Mouse (Mus musculus) embryonic stem cell, embryonic (primary cell): Measurements from ENCODE around the gene Slfn4.
"Not testable (repeated sequence)": the region's sequence is repeated elsewhere in the genome, so short reads cannot be mapped to it uniquely, and the experiment has no call there.

Source experiments
- CTCF ChIA-PET, 4 experiments: fragments of 300-600 bp in 2 of 4; fragments of 350-600 bp in 2 of 4; sonication (Branson Sonifier 250); formaldehyde crosslinking; loops; one replicate each; lab custom pipeline; 2022; ENCODE audit warnings: inconsistent platforms in 2 of 4; lab: Charles Lee
- POLR2A ChIA-PET, 4 experiments: fragments of 300-600 bp in 2 of 4; fragments of 350-600 bp in 2 of 4; sonication (Branson Sonifier 250); formaldehyde crosslinking; loops; one replicate each; lab custom pipeline; 2022; ENCODE audit warnings: antibody characterized with exemption in 4 of 4, inconsistent platforms in 1 of 4; lab: Charles Lee

The Slfn4 gene

DNA sequence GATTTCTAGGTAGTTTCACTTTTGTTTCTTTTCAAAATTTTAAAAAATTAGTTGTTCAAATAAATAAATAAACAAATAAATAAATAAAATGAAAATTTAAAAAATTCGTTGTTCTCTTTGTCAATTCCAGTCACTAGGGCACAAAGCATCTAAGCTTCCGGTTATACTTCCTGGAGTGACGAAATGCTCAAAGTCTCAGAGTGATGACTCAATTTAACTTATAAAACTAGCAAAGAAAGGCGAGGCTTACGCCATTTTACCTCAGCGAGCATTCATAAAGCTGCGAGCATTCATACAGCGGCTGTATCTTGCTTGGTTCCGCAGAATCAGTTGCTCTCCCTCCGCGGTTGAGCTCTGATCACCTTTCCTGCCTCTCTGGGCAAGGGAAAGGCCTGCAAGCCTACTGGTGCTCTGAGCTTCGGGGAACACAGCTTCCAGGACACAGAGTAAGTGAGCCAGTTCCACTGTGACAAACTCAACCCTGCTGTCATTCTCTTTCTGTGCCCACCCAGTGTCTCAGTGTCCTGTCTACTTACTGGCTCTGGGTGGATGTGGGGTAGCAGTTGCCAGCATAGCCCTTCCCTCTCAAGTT is at the start of gene Slfn4:
Gene Slfn4 (plus strand): TSS at position 239 of the 592 bp plus-strand sequence.
- ChIA-PET POLR2A (interaction anchor here in 1 of 4 experiments (1.1 kb wide), 2 partner anchors 21 to 96 kb away, joined by 3 read pairs; no protein-coding TSS in a partner anchor), CTCF (no interaction called here)

DNA sequence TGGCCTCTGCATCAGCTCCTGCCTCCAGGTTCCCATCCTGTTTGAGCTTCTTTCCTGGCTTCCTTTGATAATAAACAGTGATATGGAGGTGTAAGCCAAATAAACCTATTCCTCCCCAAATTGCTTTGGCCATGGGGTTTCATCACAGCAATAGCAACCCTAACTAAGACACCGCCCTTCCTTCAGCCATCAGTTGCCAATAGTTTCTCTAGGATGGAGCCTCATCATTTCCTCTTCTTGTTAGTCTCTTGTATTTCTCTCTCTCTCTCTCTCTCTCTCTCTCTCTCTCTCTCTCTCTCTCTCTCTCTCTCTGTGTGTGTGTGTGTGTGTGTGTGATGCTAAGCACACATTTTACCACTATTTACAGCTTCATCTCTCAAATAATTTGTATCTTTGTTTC is 49.4 kb upstream of the Slfn4 start:
- CTCF ChIA-PET = interaction anchor here in 1 of 4 experiments (0.7 kb wide), 1 partner anchor 229 kb away, joined by 4 read pairs; no protein-coding TSS in a partner anchor
- POLR2A ChIA-PET = not testable (repeated sequence)

DNA sequence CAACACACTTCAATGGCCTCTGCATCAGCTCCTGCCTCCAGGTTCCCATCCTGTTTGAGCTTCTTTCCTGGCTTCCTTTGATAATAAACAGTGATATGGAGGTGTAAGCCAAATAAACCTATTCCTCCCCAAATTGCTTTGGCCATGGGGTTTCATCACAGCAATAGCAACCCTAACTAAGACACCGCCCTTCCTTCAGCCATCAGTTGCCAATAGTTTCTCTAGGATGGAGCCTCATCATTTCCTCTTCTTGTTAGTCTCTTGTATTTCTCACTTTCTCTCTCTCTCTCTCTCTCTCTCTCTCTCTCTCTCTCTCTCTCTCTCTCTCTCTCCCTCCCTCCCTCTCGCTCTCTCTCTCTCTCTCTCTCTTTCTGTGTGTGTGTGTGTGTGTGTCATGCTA is 37.7 kb upstream of the Slfn4 start:
- CTCF ChIA-PET, POLR2A ChIA-PET: not testable (repeated sequence)

DNA sequence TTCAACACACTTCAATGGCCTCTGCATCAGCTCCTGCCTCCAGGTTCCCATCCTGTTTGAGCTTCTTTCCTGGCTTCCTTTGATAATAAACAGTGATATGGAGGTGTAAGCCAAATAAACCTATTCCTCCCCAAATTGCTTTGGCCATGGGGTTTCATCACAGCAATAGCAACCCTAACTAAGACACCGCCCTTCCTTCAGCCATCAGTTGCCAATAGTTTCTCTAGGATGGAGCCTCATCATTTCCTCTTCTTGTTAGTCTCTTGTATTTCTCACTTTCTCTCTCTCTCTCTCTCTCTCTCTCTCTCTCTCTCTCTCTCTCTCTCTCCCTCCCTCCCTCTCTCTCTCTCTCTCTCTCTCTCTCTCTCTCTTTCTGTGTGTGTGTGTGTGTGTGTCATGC is 26.0 kb upstream of the Slfn4 start:
- POLR2A ChIA-PET, CTCF ChIA-PET: not testable (repeated sequence)

DNA sequence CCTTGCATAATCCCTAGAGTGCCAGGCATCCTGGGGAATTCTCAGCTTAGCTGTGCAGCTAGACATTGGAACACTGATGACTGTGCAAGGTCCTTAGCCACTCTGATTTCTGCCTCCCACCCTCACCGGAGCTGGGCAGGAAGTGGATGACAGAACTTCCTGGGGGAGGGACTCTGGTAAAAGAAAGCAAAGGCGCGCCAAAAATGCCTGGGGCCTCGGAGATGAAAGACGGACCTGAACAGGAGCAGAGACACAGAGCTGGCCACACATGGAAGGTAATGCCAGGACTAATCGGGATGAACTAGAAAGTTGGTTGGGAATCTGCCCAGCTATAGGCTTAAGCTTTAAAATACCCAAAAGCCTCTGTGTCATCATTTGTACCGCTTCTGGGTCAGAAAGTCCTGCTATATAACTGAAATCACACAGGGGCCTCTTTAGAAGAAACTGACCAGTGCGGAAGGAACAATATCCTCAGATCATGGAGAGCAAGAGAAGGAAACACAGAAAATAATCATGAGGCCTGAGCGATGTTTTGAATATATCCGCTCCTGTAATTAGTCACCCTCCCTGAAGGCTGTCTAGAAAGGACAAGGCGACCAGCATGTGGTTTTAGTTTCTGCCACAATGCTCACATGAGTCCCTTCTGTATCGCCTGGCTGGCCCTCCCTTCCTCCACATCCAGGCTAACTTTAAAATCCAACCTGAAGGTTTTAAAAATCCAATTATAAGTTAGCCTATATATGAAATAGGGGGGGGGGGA is 16.3 kb downstream of the Slfn4 start, which contains the start of gene Slfn3:
Gene Slfn3 (plus strand): TSS at position 197 of the 760 bp plus-strand sequence.
- POLR2A ChIA-PET = interaction anchor here in 1 of 4 experiments (0.9 to 1.1 kb wide), 2 partner anchors 40 to 80 kb away, joined by 4 to 5 read pairs; no protein-coding TSS in a partner anchor

DNA sequence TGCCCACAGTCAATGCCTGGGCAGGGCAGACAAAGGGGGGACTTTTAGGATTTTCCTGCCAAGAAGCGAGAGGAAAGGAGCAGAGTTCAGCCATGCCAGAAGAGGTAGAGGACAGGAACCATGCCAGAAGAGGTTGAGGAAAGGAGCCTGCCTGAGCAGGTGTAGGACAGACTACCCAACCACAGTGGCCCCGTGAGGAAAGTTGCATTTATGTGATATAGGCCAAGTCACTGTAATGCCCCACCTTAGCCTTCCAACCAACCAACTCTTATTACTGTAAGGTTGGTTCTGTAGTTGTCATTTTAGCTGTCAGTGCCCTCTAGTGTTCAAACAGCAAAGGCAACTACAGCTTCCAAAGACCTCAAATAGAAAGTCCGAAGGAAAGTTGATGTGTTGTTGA is 17.0 kb downstream of the Slfn4 start:
- ChIA-PET CTCF (interaction anchor here (0.6 to 1.9 kb wide), 5 partner anchors 11 to 791 kb away, joined by 3 to 16 read pairs (median 3); no protein-coding TSS in a partner anchor), POLR2A (interaction anchor here in 1 of 4 experiments (0.9 kb wide), 1 partner anchor 39 kb away, joined by 5 read pairs; no protein-coding TSS in a partner anchor)

More for the DNA sequence above, 16.3 kb downstream of the Slfn4 start, which contains the start of gene Slfn3:
- CTCF ChIA-PET = interaction anchor here in 3 of 4 experiments (0.7 to 1.9 kb wide), 6 partner anchors 10 to 133 kb away, joined by 3 to 16 read pairs (median 3); no protein-coding TSS in a partner anchor

DNA sequence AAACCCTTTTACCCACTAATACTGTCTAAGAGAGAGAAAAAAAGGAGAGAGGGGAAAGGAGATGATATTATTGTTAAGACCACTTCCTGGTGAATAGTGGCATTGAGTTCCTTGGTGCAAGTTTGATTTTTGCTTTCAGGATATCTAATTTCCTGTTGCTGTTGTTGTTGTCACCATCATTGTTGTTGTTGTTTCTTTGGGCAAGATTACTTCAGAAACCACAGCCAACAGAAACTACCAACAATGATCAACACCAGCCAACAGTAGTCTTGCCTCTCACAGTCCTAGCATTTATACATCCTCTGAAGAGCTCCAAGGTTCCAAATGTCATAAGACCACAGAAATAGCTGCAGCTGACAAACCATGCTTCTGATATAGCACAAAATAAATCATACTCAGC is 30.0 kb downstream of the Slfn4 start:
- ChIA-PET POLR2A (no interaction called here), CTCF (no interaction called here)

DNA sequence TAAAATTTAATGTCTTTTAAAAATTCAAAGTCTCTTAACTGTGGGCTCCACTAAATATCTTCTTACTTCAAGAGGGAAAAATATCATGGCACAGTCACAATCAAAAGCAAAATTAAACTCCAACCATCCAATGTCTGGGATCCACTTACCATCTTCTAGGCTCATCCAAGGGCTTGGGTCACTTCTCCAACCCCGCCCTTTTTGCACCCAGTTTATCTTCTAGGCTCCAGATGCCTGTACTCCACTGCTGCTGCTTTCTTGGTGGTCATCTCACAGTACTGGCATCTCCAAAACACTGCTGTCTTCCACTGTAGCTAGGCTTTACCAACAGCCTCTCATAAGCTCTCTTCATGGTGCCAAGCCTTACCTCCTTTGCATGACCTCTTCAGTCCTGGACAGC is 41.1 kb downstream of the Slfn4 start:
- CTCF ChIA-PET = no interaction called here
- POLR2A ChIA-PET = no interaction called here

DNA sequence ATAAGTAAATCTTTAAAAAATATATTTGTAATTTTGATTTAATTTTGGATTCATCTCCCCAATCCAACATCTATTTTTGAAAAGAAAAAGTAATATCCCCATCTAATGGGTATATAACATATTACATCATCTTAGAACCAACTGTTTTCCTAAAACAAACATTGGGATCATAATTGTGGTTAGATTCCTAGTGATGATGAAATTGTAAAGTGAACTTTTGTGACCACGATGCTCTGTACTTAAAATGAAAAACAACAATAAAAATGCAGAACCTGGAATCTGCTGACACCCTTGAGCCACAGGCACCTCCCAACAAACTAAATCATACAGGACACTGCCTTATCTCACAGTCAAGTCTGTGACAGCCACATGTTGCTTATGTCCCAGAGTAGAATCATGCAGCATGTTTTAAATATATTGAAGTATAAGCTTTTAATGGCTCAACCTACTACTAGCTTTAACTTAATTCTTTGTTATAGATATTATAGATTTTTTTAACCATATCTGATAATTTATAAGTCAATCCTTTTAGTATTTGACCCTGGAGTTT is 46.4 kb downstream of the Slfn4 start:
- CTCF ChIA-PET = no interaction called here
- POLR2A ChIA-PET = interaction anchor here in 1 of 4 experiments (0.7 kb wide), 1 partner anchor 49 kb away, joined by 3 read pairs; no protein-coding TSS in a partner anchor

DNA sequence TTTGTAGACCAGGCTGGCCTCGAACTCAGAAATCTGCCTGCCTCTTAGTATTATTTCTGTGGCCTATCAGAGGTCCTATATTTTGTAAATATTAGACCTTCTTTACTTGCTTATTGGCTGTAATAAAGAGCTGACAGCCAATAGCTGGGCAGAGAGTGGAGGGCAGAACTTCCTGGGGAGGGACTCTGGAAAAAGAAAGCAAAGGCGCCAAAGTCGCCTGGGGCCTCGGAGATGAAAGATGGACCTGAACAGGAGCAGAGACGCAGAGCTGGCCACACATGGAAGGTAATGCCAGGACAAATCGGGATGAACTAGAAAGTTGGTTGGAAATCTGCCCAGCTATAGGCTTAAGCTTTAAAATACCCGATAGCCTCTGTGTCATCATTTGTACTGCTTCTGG is 48.4 kb downstream of the Slfn4 start:
- CTCF ChIA-PET = no interaction called here
- POLR2A ChIA-PET = no interaction called here

DNA sequence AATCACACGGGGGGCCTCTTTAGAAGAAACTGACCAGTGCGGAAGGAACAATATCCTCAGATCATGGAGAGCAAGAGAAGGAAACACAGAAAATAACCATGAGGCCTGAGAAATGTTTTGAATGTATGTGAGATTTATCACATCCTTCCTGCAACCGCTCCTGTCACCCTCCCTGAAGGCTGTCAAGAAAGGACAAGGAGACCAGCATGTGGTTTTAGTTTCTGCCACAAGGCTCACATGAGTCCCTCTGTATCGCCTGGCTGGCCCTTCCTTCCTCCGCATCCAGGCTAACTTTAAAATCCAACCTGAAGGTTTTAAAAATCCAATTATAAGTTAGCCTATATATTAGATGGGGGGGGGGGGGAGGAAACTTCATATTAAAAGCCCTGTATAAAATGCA is 48.8 kb downstream of the Slfn4 start:
- CTCF ChIA-PET, POLR2A ChIA-PET: not testable (repeated sequence)

DNA sequence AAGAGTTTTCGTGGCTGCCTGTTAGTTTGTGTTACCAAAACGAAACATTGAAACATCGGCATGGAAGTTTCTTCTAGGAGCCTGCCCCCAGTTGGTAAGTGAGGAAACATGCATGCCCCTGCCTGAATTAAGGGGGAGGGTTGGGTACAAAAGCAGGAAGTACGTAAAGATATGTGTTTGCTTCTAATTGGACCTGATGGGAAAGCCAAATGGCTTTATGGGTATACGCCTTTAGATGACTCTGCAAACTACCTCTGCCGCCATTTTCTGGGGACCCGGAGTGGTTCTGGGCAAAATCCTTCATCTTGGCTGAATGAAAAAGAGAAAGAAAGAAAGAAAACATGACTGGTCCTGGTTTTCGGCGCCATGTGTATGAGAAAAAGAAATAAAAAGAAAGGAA is 49.2 kb downstream of the Slfn4 start:
- CTCF ChIA-PET = no interaction called here
- POLR2A ChIA-PET = no interaction called here

DNA sequence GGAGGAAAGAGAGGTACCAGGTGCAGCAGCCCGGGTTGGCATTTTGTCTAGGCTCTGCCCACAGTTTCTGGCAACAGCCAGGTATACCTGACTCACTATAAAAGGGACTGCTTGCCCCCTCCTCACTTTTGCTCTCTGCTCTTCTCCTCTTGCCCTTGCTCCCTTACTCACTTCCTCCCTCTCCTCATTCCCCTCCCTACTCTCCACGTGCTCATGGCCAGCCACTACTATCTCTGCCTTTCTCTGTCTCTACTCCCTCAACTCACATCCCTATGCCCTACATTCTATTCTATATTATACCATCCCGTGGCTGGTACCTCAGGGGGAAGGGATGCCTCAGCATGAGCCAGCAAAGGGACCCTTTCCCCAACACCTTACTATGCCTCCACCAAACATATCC is 49.8 kb downstream of the Slfn4 start:
- CTCF ChIA-PET = no interaction called here
- POLR2A ChIA-PET = no interaction called here

DNA sequence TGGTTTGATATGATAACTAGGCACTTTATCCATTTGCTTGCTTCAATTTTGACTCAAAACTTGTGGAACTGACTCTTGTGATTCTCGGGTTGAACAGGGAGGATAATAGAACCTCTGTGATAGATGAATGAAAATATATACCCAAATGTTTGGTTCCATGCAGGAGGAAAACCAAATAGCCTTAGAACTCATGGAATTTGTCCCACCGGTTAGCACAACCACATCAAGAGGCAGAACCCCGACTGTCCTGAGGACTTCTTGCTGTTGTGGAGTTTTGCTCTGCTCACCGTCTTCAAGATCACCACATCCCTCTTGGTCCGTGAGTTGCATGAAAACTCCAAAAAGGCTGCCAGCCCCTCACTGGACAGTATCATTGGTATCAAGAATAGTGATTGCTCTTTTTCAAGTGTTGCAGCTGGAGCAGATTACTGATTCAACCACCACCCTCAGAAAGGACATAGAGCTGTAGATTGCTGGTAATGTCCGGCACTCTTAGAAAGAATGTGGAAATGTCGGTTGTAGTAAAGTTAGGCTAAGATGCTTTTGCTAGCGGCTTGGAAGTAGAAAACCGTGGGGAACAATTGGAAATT is 50.5 kb downstream of the Slfn4 start:
- ChIA-PET POLR2A (no interaction called here), CTCF (no interaction called here)

DNA sequence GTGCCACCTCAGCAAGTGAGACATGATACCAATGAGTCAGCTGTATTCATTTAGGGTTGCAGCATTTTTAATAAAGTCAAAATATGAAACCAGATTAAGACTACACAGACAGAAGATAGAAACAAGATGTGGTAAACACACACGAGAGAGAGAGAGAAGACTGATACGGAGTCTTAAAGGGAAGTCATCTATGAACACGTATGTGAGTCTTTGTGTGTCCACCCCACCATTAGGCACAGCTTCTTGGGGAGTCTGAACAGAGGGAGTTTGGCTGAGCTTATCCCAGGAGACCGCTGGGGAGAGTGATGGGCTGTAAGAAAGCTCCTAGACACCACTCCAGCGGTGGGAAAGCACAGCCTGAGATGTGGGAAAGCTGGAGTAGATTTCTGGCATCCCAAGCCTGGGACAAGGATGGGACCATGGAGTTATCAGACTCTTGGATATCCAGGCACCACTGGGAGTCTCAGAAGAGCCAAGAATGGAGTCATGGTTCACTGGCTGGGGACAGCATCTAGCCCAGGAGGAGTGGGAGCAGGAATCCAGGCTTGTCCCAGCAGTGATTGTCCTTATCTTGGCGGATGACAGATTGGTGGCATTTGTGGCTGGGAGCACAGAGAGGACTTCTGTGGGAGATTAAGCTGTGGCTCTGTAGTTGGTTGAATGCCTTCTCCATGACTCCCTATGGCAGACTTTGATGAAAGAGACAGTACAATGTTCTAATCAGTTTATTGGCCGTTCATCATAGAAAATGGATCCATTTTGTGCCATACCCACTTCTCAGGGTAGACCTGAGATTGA is 53.1 kb downstream of the Slfn4 start:
- POLR2A ChIA-PET = interaction anchor here in 1 of 4 experiments (1.2 kb wide), 1 partner anchor 11 kb away, joined by 4 read pairs; no protein-coding TSS in a partner anchor
- CTCF ChIA-PET = interaction anchor here in 1 of 4 experiments (1.4 kb wide), 1 partner anchor 35 kb away, joined by 3 read pairs; no protein-coding TSS in a partner anchor

DNA sequence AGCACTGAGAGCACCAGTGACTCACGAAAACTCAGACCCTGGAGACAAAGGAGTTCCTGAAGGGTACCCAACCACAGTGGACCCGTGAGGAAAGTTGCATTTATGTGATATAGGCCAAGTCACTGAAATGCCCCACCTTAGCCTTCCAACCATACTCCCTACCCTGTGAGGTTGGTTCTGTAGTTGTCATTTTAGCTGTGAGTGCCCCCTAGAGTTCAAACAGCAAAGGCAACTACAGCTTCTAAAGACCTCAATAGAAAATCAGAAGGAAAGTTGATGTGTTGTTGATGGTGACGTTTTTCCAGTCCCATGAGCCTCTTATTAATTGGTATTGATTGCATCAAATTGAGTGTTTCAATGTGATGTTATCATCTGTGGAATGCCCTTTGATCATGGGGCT is 56.0 kb downstream of the Slfn4 start:
- ChIA-PET POLR2A (interaction anchor here in 3 of 4 experiments (0.5 to 1.2 kb wide), 5 partner anchors 9 to 519 kb away, joined by 3 to 8 read pairs (median 5); no protein-coding TSS in a partner anchor), CTCF (interaction anchor here in 2 of 4 experiments (0.6 to 1.3 kb wide), 6 partner anchors 9 to 58 kb away, joined by 3 to 16 read pairs (median 4); partner anchors contain the start of gene Slfn3 (in 2 of the 2))

DNA sequence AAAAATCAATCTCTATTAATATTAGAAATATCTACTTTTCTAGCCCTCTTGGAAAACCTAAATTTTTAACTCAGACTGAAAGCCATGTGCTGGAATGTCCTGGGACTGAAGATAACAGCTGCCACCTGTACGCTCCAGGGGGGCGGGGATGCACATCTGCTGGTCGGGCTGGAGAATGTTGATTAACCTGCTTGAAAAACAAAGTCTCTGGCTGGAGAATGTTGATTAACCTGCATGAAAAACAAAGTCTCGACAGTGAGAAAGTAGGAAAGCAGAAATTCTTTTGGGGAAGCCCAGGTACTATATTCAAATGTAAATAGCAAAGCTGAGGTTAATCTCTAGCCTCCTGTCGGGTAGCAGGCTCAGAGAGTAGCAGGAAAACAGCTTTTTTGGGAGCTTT is 58.6 kb downstream of the Slfn4 start:
- CTCF ChIA-PET = interaction anchor here in 1 of 4 experiments (0.7 kb wide), 1 partner anchor 30 kb away, joined by 3 read pairs; no protein-coding TSS in a partner anchor
- POLR2A ChIA-PET = interaction anchor here in 1 of 4 experiments (0.7 kb wide), 1 partner anchor 39 kb away, joined by 4 read pairs; no protein-coding TSS in a partner anchor

DNA sequence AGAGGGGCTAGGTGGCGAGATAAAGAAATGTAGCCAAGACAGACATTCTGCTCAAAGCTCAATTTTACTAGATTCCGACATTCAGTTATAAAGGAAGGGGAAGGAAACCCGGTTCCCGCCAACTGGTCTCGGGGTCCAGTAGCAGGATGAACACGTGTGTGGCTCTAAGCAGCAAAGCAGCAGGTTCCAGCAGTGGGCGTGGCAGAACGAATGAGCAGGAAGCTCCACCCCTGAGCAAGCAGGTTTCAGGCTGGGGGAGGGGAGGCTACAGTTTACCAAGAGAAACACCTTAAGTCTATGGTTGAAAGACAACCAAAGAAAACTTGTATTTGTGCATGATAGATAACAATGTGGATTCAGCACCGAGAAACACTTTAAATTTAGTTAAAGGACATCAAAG is 62.4 kb downstream of the Slfn4 start:
- POLR2A ChIA-PET = interaction anchor here in 2 of 4 experiments (1.3 to 2.1 kb wide), 4 partner anchors 31 to 54 kb away, joined by 3 to 7 read pairs (median 5); no protein-coding TSS in a partner anchor

More for the DNA sequence above, 62.4 kb downstream of the Slfn4 start:
- CTCF ChIA-PET = not testable (repeated sequence)
